Mouse (Mus musculus) hindbrain, embryonic 10.5 days (tissue): ENCODE measurements around the gene Zfp964. TPM values are rescaled to one million over a fixed set of nuclear protein-coding genes. Genes with fewer than 3 reads are reported as not detected.

ENCODE experiments used
- polyA plus RNA-seq: library from polyadenylated mRNA; unstranded; fragments of >200 nt; fragmentation: Nextera tagmentation; extraction: Ambion mirVana; gene quantifications from 2 replicates; pipeline ENCODE4 v1.2.1, GENCODE M21; 2016

The Zfp964 gene
- polyA plus RNA-seq, 1 experiment from 2014 or later, result 2.8 TPM

Other genes starting within 250 kb of the Zfp964 start
- gene Gm9495, start 200.9 kb upstream of the Zfp964 start, polyA plus RNA-seq, result not detected in 2 replicates
- gene Gm7697, start 131.5 kb upstream of the Zfp964 start, polyA plus RNA-seq, result not detected in 2 replicates
- 34.3 and 36.8 TPM in 2 replicates for gene Zfp868, start 28.9 kb upstream of the Zfp964 start, polyA plus RNA-seq
- gene Zfp869, start 56.2 kb downstream of the Zfp964 start, polyA plus RNA-seq, result 28.0 and 34.2 TPM in 2 replicates
- 6.2 and 6.3 TPM in 2 replicates for gene Zfp963, start 95.5 kb downstream of the Zfp964 start, polyA plus RNA-seq
- 0.58 and 1.1 TPM in 2 replicates for gene Gm20422, start 120.4 kb downstream of the Zfp964 start, polyA plus RNA-seq
- gene Atp13a1, start 136.7 kb downstream of the Zfp964 start, polyA plus RNA-seq, result 61.1 and 61.6 TPM in 2 replicates
- gene Zfp866, start 136.7 kb downstream of the Zfp964 start, polyA plus RNA-seq, result 31.5 and 33.1 TPM in 2 replicates
- gene Gmip, start 154.2 kb downstream of the Zfp964 start, polyA plus RNA-seq, result 10.4 and 16.5 TPM in 2 replicates
- gene Lpar2, start 167.9 kb downstream of the Zfp964 start, polyA plus RNA-seq, result 0.63 and 0.73 TPM in 2 replicates
- gene Pbx4, start 178.0 kb downstream of the Zfp964 start, polyA plus RNA-seq, result 39.8 and 49.9 TPM in 2 replicates
- gene Cilp2, start 233.2 kb downstream of the Zfp964 start, polyA plus RNA-seq, result 0.44 and 0.47 TPM in 2 replicates
- 4.7 and 4.8 TPM in 2 replicates for gene Tssk6, start 247.7 kb downstream of the Zfp964 start, polyA plus RNA-seq
- 166 and 177 TPM in 2 replicates for gene Ndufa13, start 248.1 kb downstream of the Zfp964 start, polyA plus RNA-seq
- 4.9 and 7.3 TPM in 2 replicates for gene Yjefn3, start 248.2 kb downstream of the Zfp964 start, polyA plus RNA-seq